Mouse (Mus musculus) midbrain, embryonic 16.5 days (tissue): ENCODE measurements at regions not wholly inside any gene's neighbourhood (a gene's known extent, or its start where the extent isn't known, plus 50 kb on each side); places are given as distances from the start of the nearest gene placed in this dataset.

Source experiments
- ATAC-seq: fragments of 200-750 bp; cut with Nextera tagmentation; 2 replicates; pipeline ENCODE4 v1.8.0; 2017; ENCODE audit warnings: moderate TSS enrichment
- H3K27ac ChIP-seq: fragments of 300-500 bp; sonication (generic); 2 replicates; pipeline ENCODE4 v1.5.1; 2014; ENCODE audit warnings: mild to moderate bottlenecking, low read length, mixed read lengths
- H3K27me3 ChIP-seq: fragments of 300-500 bp; sonication (generic); 2 replicates; pipeline ENCODE4 v1.6.1; 2014; ENCODE audit warnings: low read depth, low read length, mixed read lengths; ENCODE audit not compliant: control insufficient read depth, insufficient read depth
- H3K36me3 ChIP-seq: fragments of 300-500 bp; sonication (generic); 2 replicates; pipeline ENCODE4 v1.6.1; 2014; ENCODE audit warnings: mild to moderate bottlenecking, low read length, moderate library complexity, mixed read lengths; ENCODE audit not compliant: control insufficient read depth, insufficient read depth
- H3K4me1 ChIP-seq: fragments of 300-500 bp; sonication (generic); 2 replicates; pipeline ENCODE4 v1.6.1; 2014; ENCODE audit warnings: mild to moderate bottlenecking, low read length, mixed read lengths; ENCODE audit not compliant: control insufficient read depth, insufficient read depth
- H3K4me2 ChIP-seq: fragments of 300-500 bp; sonication (generic); 2 replicates; pipeline ENCODE4 v1.6.1; 2014; ENCODE audit warnings: mild to moderate bottlenecking, low read length, mixed read lengths
- H3K4me3 ChIP-seq: fragments of 300-500 bp; sonication (generic); 2 replicates; pipeline ENCODE4 v1.5.1; 2014; ENCODE audit warnings: low read depth, mild to moderate bottlenecking, low read length, moderate library complexity, mixed read lengths
- H3K9ac ChIP-seq: fragments of 300-500 bp; sonication (generic); 2 replicates; pipeline ENCODE4 v1.6.1; 2014; ENCODE audit warnings: low read depth, low read length, mixed read lengths
- H3K9me3 ChIP-seq: fragments of 300-500 bp; sonication (generic); replicated peaks from 2 replicates; pipeline ENCODE4 v1.6.1; 2014; ENCODE audit warnings: mild to moderate bottlenecking, low read length, mixed read lengths; ENCODE audit not compliant: control insufficient read depth, poor library complexity, severe bottlenecking
- WGBS: fragments of 180-500 bp; shearing (Covaris S2); extraction: QIAGEN DNeasy Blood & Tissue Kit; methylation state at CpG from one replicate; pipeline ENCODE4 v1.1.7; 2014; 5-methylcytosine and 5-hydroxymethylcytosine counted together

DNA sequence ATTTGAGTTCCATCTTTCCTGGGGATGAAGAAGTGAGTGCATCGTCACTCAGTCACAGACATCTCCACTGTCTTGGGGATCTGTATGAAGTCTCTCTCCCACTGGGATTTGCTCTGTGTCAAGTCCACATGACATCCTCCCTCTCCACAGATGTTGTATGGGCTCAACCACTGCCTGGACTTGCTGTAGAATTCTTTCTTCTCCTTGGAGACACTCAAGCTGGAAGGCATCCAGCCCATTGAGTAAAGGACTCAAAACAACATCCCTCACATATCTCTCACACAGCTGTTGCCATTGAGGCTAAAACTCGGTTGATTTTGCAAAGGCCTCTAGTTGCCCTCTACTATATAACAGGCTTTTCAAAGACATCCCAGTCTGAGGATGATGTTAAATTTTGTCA, 71.0 kb upstream of the Rxfp2 start:
- Histone ChIP-seq H3K9me3 (no peaks in the 10 kb centered on the region), H3K27me3 (no peaks in the 10 kb centered on the region), H3K4me1 (no peaks in the 10 kb centered on the region), H3K9ac (no peak overlapping the region), H3K27ac (no peak overlapping the region), H3K36me3 (no peaks in the 10 kb centered on the region), H3K4me3 (no peak overlapping the region), H3K4me2 (no peak overlapping the region)
- no peak for ATAC-seq
- 86% methylated on average over 2 of the region's 2 CpGs for WGBS

DNA sequence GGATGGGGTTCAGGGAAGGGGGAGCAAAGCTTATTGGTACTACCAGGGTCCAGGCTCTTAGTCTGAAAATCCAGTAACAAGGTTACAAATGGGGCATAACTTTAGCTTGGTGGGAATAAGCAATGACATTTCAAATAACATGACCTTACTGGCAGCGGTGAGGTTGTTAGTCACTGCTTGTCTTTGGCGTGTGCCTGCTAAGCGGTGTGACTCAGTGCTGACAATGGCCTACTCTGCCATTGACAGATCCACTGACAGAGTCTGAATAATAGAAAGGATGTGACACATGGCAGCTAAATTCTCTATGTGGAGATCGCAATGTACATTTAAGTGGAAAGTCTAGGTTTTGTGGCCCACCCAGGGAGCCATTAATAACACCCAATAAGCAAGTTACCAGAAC, 61.5 kb upstream of the Rxfp2 start:
- Histone ChIP-seq H3K4me2 (no peak overlapping the region), H3K9me3 (no peaks in the 10 kb centered on the region), H3K4me1 (no peaks in the 10 kb centered on the region), H3K9ac (no peak overlapping the region), H3K36me3 (no peaks in the 10 kb centered on the region), H3K27me3 (no peaks in the 10 kb centered on the region), H3K27ac (no peak overlapping the region), H3K4me3 (no peak overlapping the region)
- no peak for ATAC-seq
- WGBS: 80% methylated on average over 4 of the region's 4 CpGs

DNA sequence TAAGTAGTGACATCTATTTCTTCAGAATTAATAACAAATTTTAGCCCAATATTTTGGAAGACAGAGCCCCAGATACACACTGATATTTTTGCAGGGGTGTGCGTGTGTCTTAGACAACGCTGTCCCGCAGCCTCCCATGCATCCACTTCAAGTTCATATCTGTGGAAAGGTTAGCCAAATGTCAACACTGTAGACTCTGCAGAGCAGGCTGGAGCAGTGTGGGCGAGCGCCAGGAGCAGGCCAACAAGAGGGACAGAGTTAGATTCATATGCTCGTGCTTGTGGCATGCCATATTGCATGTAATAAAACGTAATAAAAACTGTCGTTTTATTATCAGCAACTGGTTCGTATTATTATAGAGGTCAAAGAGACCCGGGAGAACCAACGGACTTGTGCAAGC, 57.3 kb upstream of the Rxfp2 start:
- Histone ChIP-seq H3K4me3 (no peak overlapping the region), H3K9me3 (no peaks in the 10 kb centered on the region), H3K27me3 (no peaks in the 10 kb centered on the region), H3K27ac (no peak overlapping the region), H3K4me2 (no peak overlapping the region), H3K9ac (no peak overlapping the region), H3K4me1 (no peaks in the 10 kb centered on the region), H3K36me3 (no peaks in the 10 kb centered on the region)
- no peak for ATAC-seq
- 93% methylated on average over 11 of the region's 11 CpGs for WGBS

DNA sequence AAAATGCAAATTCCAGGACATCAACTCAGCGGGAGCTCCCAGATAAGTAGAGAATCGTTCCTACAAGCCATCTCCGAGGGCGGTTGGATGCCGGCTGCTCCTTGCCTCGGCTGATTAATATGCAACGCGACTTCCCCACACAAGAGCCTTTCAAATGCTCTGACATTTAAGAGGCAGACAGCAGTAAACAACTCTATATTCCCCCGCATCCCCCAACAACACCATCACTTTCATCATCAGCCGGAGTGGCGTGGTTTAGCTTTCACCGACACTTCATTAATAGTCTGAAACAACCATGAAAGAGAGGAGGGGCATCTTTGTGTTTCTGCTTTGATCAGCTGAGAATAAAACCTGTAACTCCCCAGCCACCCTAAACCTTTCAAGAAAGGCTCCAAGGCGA, 53.7 kb upstream of the Rxfp2 start:
- Histone ChIP-seq H3K27me3 (no peaks in the 10 kb centered on the region), H3K4me2 (peak overlapping the region; percentile 26), H3K27ac (peak overlapping the region; percentile 31), H3K9ac (no peak overlapping the region), H3K4me3 (no peak overlapping the region), H3K4me1 (no peaks in the 10 kb centered on the region), H3K9me3 (no peaks in the 10 kb centered on the region), H3K36me3 (no peaks in the 10 kb centered on the region)
- 7% methylated on average over 13 of the region's 13 CpGs for WGBS
- ATAC-seq: peak; percentile 83
